Mouse (Mus musculus) gonadal fat pad, adult 2 months (tissue): Measurements from ENCODE around the gene Vsnl1. TPM values are rescaled to one million over a fixed set of nuclear protein-coding genes. Genes with fewer than 3 reads are reported as not detected.

Source experiments
- DNase-seq: peaks from one replicate; pipeline ENCODE4 v3.0.0-alpha.2; 2012; ENCODE audit warnings: low read depth
- polyA plus RNA-seq: library from polyadenylated mRNA; depleted of rRNA; stranded (reverse); fragments of >200 nt; gene quantifications from 2 replicates; pipeline ENCODE4 v1.2.3, GENCODE M21; 2012; rRNA removed

Gene Vsnl1
- polyA plus RNA-seq, 1 experiment: 0.05 TPM

GRCm38 (mm10) chr12:11277207-11277606, 159.2 kb downstream of the Vsnl1 start:
- DNase-seq: no peak

- DNase-seq: no peak
Measured at GRCm38 (mm10) chr12:11276632-11277031, 159.8 kb downstream of the Vsnl1 start.

Other genes with a start within 250 kb of the Vsnl1 start
- not detected in 2 replicates for gene Msgn1, start 227.6 kb downstream of the Vsnl1 start, polyA plus RNA-seq
- 0.54 and 1.3 TPM in 2 replicates for gene Gen1, start 170.8 kb downstream of the Vsnl1 start, polyA plus RNA-seq
- gene Smc6, start 170.7 kb downstream of the Vsnl1 start, polyA plus RNA-seq: 11.4 and 13.8 TPM in 2 replicates
- gene Rad51ap2, start 19.5 kb upstream of the Vsnl1 start, polyA plus RNA-seq: not detected in 2 replicates